9 mouse cellular contexts compared by ENCODE assay signal in the genomic region with DNA sequence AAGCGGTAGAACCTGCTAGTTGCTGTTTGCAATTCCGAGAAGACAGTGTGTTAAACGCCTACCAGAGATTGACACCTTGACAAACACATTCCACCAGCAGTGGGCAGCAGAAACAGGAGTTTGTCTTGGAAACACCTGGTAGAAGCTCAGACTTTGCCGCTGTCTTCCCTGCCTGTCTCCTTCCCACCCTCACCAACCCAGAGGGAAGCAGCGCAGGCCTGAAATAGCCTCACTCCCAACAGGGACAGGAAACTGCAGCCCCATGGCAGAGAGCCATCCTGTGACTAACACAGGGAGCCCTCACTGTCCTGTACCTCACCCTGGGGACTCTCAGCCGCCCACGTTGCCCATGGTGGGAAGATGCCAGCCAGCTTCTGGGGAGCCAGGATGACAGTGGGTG. TPM values are rescaled to one million over a fixed set of nuclear protein-coding genes. Genes with fewer than 3 reads are reported as not detected.
DNase-seq lines count a peak whose midpoint lies in the region; ATAC-seq and TF ChIP-seq lines count a peak whose summit lies in the region.
"Had no signal": no experiment of that assay in that cellular context is flagged by ENCODE, and none has a peak within 500 bp of the region (broad histone marks: within the 10 kb centered on the region; RNA-seq: fewer than 3 reads in every experiment).

No protein-coding gene starts in this region.

- no peak overlapping the region for H3K27ac ChIP-seq in kidney, embryonic 15.5 days
- no peak overlapping the region for H3K27ac ChIP-seq in ES-Bruce4 (ENCODE audit: insufficient read depth, low read length)
- peak overlapping the region; percentile 48; the same call in 1 of the 2 replicates for H3K27ac ChIP-seq in hindbrain, postnatal 0 days
- H3K27ac ChIP-seq: heart, embryonic 13.5 days; liver, embryonic 12.5 days had no signal

- ATAC-seq in kidney, embryonic 15.5 days (replicated peaks; ENCODE audit: low FRiP score), result no peak
- peak; percentile 28; the same call in 1 of the 2 replicates for ATAC-seq in hindbrain, postnatal 0 days
- no peak for ATAC-seq in inflammation-experienced regulatory T-cells, adult 6 months
- ATAC-seq: liver, embryonic 12.5 days had no signal

- H3K36me3 ChIP-seq in kidney, embryonic 15.5 days, result no peaks in the 10 kb centered on the region
- no peaks in the 10 kb centered on the region for H3K36me3 ChIP-seq in ES-Bruce4 (ENCODE audit: control insufficient read depth, insufficient read depth, low read length, poor library complexity, severe bottlenecking)
- H3K36me3 ChIP-seq in hindbrain, postnatal 0 days (ENCODE audit: insufficient read depth, low read length), result no peaks in the 10 kb centered on the region
- H3K36me3 ChIP-seq: heart, embryonic 13.5 days; liver, embryonic 12.5 days had no signal

- no peak overlapping the region for H3K9ac ChIP-seq in kidney, embryonic 15.5 days
- H3K9ac ChIP-seq in ES-Bruce4 (ENCODE audit: low read depth, poor library complexity, severe bottlenecking), result no peak overlapping the region
- H3K9ac ChIP-seq in hindbrain, postnatal 0 days (replicated peaks; ENCODE audit: low read length), result no peak overlapping the region
- H3K9ac ChIP-seq: heart, embryonic 13.5 days; liver, embryonic 12.5 days had no signal

- WGBS in kidney, embryonic 15.5 days, result 50% methylated on average over 7 of the region's 7 CpGs
- WGBS in hindbrain, postnatal 0 days, result 35% methylated on average over 7 of the region's 7 CpGs

- H3K9me3 ChIP-seq in kidney, embryonic 15.5 days (replicated peaks), result no peaks in the 10 kb centered on the region
- no peaks in the 10 kb centered on the region for H3K9me3 ChIP-seq in ES-Bruce4 (replicated peaks; ENCODE audit: control insufficient read depth, insufficient read depth, low read length, poor library complexity, severe bottlenecking)
- H3K9me3 ChIP-seq in hindbrain, postnatal 0 days (ENCODE audit: low read length), result no peaks in the 10 kb centered on the region
- H3K9me3 ChIP-seq: heart, embryonic 13.5 days; liver, embryonic 12.5 days had no signal

- H3K4me1 ChIP-seq in kidney, embryonic 15.5 days, result no peaks in the 10 kb centered on the region
- H3K4me1 ChIP-seq in ES-Bruce4 (ENCODE audit: control insufficient read depth, insufficient read depth, low read length), result no peaks in the 10 kb centered on the region
- H3K4me1 ChIP-seq in hindbrain, postnatal 0 days (ENCODE audit: insufficient read depth, low read length), result peaks cover 12% of the 10 kb centered on the region
- H3K4me1 ChIP-seq: liver, embryonic 12.5 days had no signal

- TF ChIP-seq POLR2A in ES-Bruce4 (IDR thresholded peaks at IDR 0.05; ENCODE audit: insufficient read depth, low read length), result no peak

- no peak for TF ChIP-seq EP300 in ES-Bruce4 (IDR thresholded peaks at IDR 0.05; ENCODE audit: insufficient read depth, low read depth, low read length)

- TF ChIP-seq CTCF in ES-Bruce4 (IDR thresholded peaks at IDR 0.05; ENCODE audit: low read depth, low read length), result peak; percentile 16
- TF ChIP-seq CTCF in hindbrain, postnatal 0 days (IDR thresholded peaks at IDR 0.05; ENCODE audit: low read depth), result peak; percentile 70

- H3K4me3 ChIP-seq in kidney, embryonic 15.5 days (replicated peaks), result no peak overlapping the region
- H3K4me3 ChIP-seq in ES-Bruce4 (ENCODE audit: low read depth, low read length), result no peak overlapping the region
- H3K4me3 ChIP-seq in hindbrain, postnatal 0 days (ENCODE audit: low read length), result no peak overlapping the region
- H3K4me3 ChIP-seq: heart, embryonic 13.5 days; liver, embryonic 12.5 days had no signal

- DNase-seq in kidney, postnatal 10 days, result peak; percentile 38
- peak; percentile 67 for DNase-seq in adrenal gland, postnatal 14 days
- peak; percentile 73 for DNase-seq in hindbrain, postnatal 0 days (ENCODE audit: low spot score)
- DNase-seq in layer of hippocampus, adult 9-10 months (ENCODE audit: low spot score), result no peak

- no peak overlapping the region for H3K4me2 ChIP-seq in kidney, embryonic 15.5 days
- no peak overlapping the region for H3K4me2 ChIP-seq in hindbrain, postnatal 0 days (ENCODE audit: low read depth, low read length)
- H3K4me2 ChIP-seq: heart, embryonic 13.5 days; liver, embryonic 12.5 days had no signal

- peaks cover 11% of the 10 kb centered on the region; the same call in 1 of the 2 replicates for H3K27me3 ChIP-seq in kidney, embryonic 15.5 days
- H3K27me3 ChIP-seq in ES-Bruce4 (ENCODE audit: control insufficient read depth, insufficient read depth, low read length, poor library complexity, severe bottlenecking), result no peaks in the 10 kb centered on the region
- no peaks in the 10 kb centered on the region for H3K27me3 ChIP-seq in hindbrain, postnatal 0 days (ENCODE audit: insufficient read depth, low read length)

RNA-seq across cellular contexts. Expression of a gene that starts 55.5 kb away (rescaled TPM):
- polyA plus RNA-seq in kidney, embryonic 15.5 days (2015; fragmentation: Nextera tagmentation; extraction: Ambion mirVana), result not detected in 2 replicates
- polyA plus RNA-seq in ES-Bruce4 (2011; ENCODE audit: insufficient read depth, insufficient read length, low read depth, missing spikeins), result not detected in 2 replicates
- total RNA-seq in adrenal gland, postnatal 14 days (2021), result not detected in 2 replicates
- not detected in 2 replicates for total RNA-seq in hindbrain, postnatal 0 days (2014; rRNA removed)
- not detected in 2 replicates for polyA plus RNA-seq in hindbrain, postnatal 0 days (2015; fragmentation: Nextera tagmentation; extraction: Ambion mirVana)
- not detected for polyA plus RNA-seq in inflammation-experienced regulatory T-cells, adult 6 months (2017; shearing (Covaris generic))
- polyA plus RNA-seq: heart, embryonic 13.5 days; liver, embryonic 12.5 days had no signal
